Mouse (Mus musculus) heart, embryonic 13.5 days (tissue): ENCODE data around the gene Trabd2b. TPM values are rescaled to one million over a fixed set of nuclear protein-coding genes. Genes with fewer than 3 reads are reported as not detected.
A peak's percentile ranks its signal among the peaks of the same experiment; 100 is the strongest.

Experiments used
- ATAC-seq: fragments of 200-750 bp; cut with Nextera tagmentation; 2 replicates; pipeline ENCODE4 v1.8.0; 2017; ENCODE audit warnings: moderate TSS enrichment; ENCODE audit not compliant: insufficient number of reproducible peaks, low FRiP score, low TSS enrichment; ENCODE audit errors: extremely low read depth
- H3K27ac ChIP-seq: fragments of 300-500 bp; sonication (generic); replicated peaks from 2 replicates; pipeline ENCODE4 v1.5.1; 2015; ENCODE audit warnings: moderate library complexity, mild to moderate bottlenecking, inconsistent platforms
- H3K27me3 ChIP-seq: fragments of 300-500 bp; sonication (generic); replicated peaks from 2 replicates; pipeline ENCODE4 v1.6.1; 2015; ENCODE audit warnings: mild to moderate bottlenecking, inconsistent platforms
- H3K36me3 ChIP-seq: fragments of 300-500 bp; sonication (generic); 2 replicates; pipeline ENCODE4 v1.6.1; 2015; ENCODE audit warnings: mild to moderate bottlenecking, inconsistent platforms
- H3K4me1 ChIP-seq: fragments of 300-500 bp; sonication (generic); 2 replicates; pipeline ENCODE4 v1.6.1; 2015; ENCODE audit warnings: inconsistent platforms
- H3K4me2 ChIP-seq: fragments of 300-500 bp; sonication (generic); 2 replicates; pipeline ENCODE4 v1.6.1; 2015; ENCODE audit warnings: inconsistent platforms, mild to moderate bottlenecking, moderate library complexity
- H3K4me3 ChIP-seq: fragments of 300-500 bp; sonication (generic); 2 replicates; pipeline ENCODE4 v1.5.1; 2015; ENCODE audit warnings: moderate library complexity, mild to moderate bottlenecking, inconsistent platforms
- H3K9ac ChIP-seq: fragments of 300-500 bp; sonication (generic); 2 replicates; pipeline ENCODE4 v1.6.1; 2015; ENCODE audit warnings: inconsistent platforms, mild to moderate bottlenecking, moderate library complexity
- H3K9me3 ChIP-seq: fragments of 300-500 bp; sonication (generic); 2 replicates; pipeline ENCODE4 v1.6.1; 2016; ENCODE audit warnings: inconsistent platforms
- WGBS: fragments of 180-500 bp; shearing (Covaris S2); methylation state at CpG from one replicate; pipeline ENCODE4 v1.1.7; 2015; ENCODE audit warnings: mixed read lengths; 5-methylcytosine and 5-hydroxymethylcytosine counted together
- polyA plus RNA-seq: library from polyadenylated mRNA; unstranded; fragments of >200 nt; fragmentation: Nextera tagmentation; extraction: Ambion mirVana; gene quantifications from 2 replicates; pipeline ENCODE4 v1.2.1, GENCODE M21; 2015

Trabd2b gene
- polyA plus RNA-seq, 1 experiment from 2014 or later = 1.7 TPM

GRCm38 (mm10) chr4:114495688-114496426, 89.3 kb downstream of the Trabd2b start:
- no peak overlapping the region for H3K4me2 ChIP-seq
- H3K27ac ChIP-seq = no peak overlapping the region
- no peak for ATAC-seq

GRCm38 (mm10) chr4:114499650-114500049, 93.1 kb downstream of the Trabd2b start:
- no peak overlapping the region for H3K4me2 ChIP-seq
- H3K27me3 ChIP-seq = peaks cover 76% of the 10 kb centered on the region
- WGBS = 90% methylated on average over 1 of the region's 1 CpGs
- no peak overlapping the region for H3K9ac ChIP-seq
- H3K9me3 ChIP-seq = no peaks in the 10 kb centered on the region
- H3K27ac ChIP-seq = no peak overlapping the region
- H3K4me3 ChIP-seq = no peak overlapping the region
- peaks cover 25% of the 10 kb centered on the region for H3K4me1 ChIP-seq
- no peak for ATAC-seq
- no peaks in the 10 kb centered on the region for H3K36me3 ChIP-seq

More at GRCm38 (mm10) chr4:114495688-114496426, 89.3 kb downstream of the Trabd2b start:
- Histone ChIP-seq H3K36me3 (no peaks in the 10 kb centered on the region), H3K4me1 (peaks cover 16% of the 10 kb centered on the region), H3K9ac (no peak overlapping the region), H3K9me3 (no peaks in the 10 kb centered on the region), H3K4me3 (no peak overlapping the region), H3K27me3 (peaks cover 87% of the 10 kb centered on the region)
- WGBS = 56% methylated on average over 4 of the region's 4 CpGs

DNA sequence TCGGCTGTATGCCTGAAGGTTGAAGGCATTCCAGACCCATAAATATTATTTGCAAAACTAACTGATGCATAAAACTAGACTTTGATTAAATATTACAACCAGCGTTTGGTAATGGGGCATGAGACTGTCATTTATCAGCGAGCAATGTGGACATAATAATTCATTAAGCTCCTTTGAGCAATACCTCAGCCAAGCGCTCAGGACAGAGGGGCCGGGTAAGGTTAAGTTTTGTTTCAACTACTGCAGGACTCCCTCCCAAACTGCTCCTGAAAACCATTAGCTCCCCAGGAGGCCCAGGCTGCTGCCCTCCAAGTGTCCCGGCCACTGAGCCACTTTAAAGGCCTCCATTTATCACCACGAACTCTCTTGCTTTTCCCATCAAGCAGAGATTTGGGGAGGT, 93.8 kb downstream of the Trabd2b start:
- Histone ChIP-seq H3K36me3 (no peaks in the 10 kb centered on the region), H3K9ac (no peak overlapping the region), H3K27me3 (peaks cover 80% of the 10 kb centered on the region), H3K9me3 (no peaks in the 10 kb centered on the region), H3K4me1 (peaks cover 26% of the 10 kb centered on the region), H3K27ac (no peak overlapping the region), H3K4me2 (no peak overlapping the region), H3K4me3 (no peak overlapping the region)
- ATAC-seq = no peak
- WGBS = 59% methylated on average over 7 of the region's 7 CpGs

- H3K36me3 ChIP-seq = no peaks in the 10 kb centered on the region
- H3K9ac ChIP-seq = no peak overlapping the region
- peaks cover 21% of the 10 kb centered on the region for H3K4me1 ChIP-seq
- peaks cover 80% of the 10 kb centered on the region for H3K27me3 ChIP-seq
- no peak overlapping the region for H3K4me2 ChIP-seq
- WGBS = 45% methylated on average over 1 of the region's 1 CpGs
- ATAC-seq = peak; percentile 54
- 0 out of 2 replicates have a peak overlapping the region, but pooled peaks have one; percentile 9 for H3K27ac ChIP-seq
- no peaks in the 10 kb centered on the region for H3K9me3 ChIP-seq
- H3K4me3 ChIP-seq = no peak overlapping the region
These were observed 94.5 kb downstream of the Trabd2b start for GRCm38 (mm10) chr4:114501048-114501447.

- H3K27ac ChIP-seq = no peak overlapping the region
- H3K27me3 ChIP-seq = peaks cover 74% of the 10 kb centered on the region
- WGBS = 69% methylated on average over 4 of the region's 4 CpGs
- no peaks in the 10 kb centered on the region for H3K36me3 ChIP-seq
- no peak overlapping the region for H3K9ac ChIP-seq
- H3K9me3 ChIP-seq = no peaks in the 10 kb centered on the region
- peaks cover 21% of the 10 kb centered on the region for H3K4me1 ChIP-seq
- H3K4me3 ChIP-seq = no peak overlapping the region
- ATAC-seq = no peak
- H3K4me2 ChIP-seq = no peak overlapping the region
These were observed 95.1 kb downstream of the Trabd2b start for GRCm38 (mm10) chr4:114501611-114502010.

DNA sequence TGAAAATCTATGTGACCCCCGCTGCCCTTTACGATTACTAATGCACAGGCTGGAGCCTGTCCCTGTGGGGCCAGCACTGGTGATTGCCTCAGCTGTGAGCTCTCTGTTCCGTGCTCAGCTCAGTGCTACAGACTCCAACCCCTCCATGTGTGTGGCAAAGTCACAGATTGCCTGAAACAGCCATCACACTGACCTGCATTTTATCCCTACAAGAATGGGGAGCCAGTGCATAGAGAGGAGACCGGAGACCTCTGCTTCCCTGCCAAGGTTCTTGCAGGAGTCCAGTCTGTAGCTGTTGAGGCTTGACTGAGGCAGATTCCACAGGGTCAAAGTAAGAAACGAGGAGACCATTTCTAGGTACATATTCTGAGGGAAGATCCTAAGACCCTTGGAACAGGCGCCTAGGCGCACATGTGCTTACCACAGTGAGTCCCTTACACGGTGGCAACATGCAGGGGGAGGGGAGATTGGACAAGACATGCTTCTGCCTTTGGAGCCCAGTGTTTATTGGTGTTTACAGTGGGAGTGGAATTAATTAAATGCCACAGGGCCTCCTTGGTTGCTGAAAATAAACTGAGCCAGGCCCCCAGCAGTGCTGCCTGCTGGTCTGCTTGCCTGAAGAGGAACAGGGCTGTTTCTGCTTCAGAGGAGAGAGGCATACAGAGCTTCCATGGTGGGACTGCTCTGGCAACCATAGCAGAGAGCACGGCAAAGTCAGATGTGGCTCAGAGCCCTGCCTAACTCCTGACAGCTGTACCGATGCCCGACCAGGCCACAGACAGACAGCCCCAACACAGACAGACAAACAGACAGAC, 97.9 kb downstream of the Trabd2b start:
- H3K4me3 ChIP-seq = no peak overlapping the region
- ATAC-seq = no peak
- H3K9me3 ChIP-seq = no peaks in the 10 kb centered on the region
- no peak overlapping the region for H3K4me2 ChIP-seq
- H3K9ac ChIP-seq = no peak overlapping the region
- H3K27ac ChIP-seq = no peak overlapping the region
- peaks cover 23% of the 10 kb centered on the region for H3K4me1 ChIP-seq
- H3K36me3 ChIP-seq = no peaks in the 10 kb centered on the region
- peaks cover 55% of the 10 kb centered on the region for H3K27me3 ChIP-seq
- WGBS = 63% methylated on average over 11 of the region's 11 CpGs

- ATAC-seq = no peak
- peaks cover 8% of the 10 kb centered on the region; the same call in 1 of the 2 replicates for H3K4me1 ChIP-seq
- H3K27ac ChIP-seq = no peak overlapping the region
- no peaks in the 10 kb centered on the region for H3K9me3 ChIP-seq
- no peak overlapping the region for H3K4me3 ChIP-seq
- H3K36me3 ChIP-seq = no peaks in the 10 kb centered on the region
- H3K4me2 ChIP-seq = no peak overlapping the region
- peaks cover 55% of the 10 kb centered on the region for H3K27me3 ChIP-seq
- no peak overlapping the region for H3K9ac ChIP-seq
- WGBS = 76% methylated on average over 6 of the region's 6 CpGs
These were observed 103.1 kb downstream of the Trabd2b start for GRCm38 (mm10) chr4:114509601-114510000.

- Histone ChIP-seq H3K4me1 (peaks cover 26% of the 10 kb centered on the region), H3K9me3 (no peaks in the 10 kb centered on the region)
- WGBS = 58% methylated on average over 3 of the region's 3 CpGs
These were observed 105.1 kb downstream of the Trabd2b start for GRCm38 (mm10) chr4:114511649-114512048.

GRCm38 (mm10) chr4:114513149-114513548, 106.6 kb downstream of the Trabd2b start:
- Histone ChIP-seq H3K27me3 (peaks cover 46% of the 10 kb centered on the region), H3K9ac (no peak overlapping the region), H3K4me1 (peaks cover 30% of the 10 kb centered on the region), H3K27ac (no peak overlapping the region), H3K9me3 (no peaks in the 10 kb centered on the region), H3K4me3 (no peak overlapping the region), H3K4me2 (no peak overlapping the region), H3K36me3 (no peaks in the 10 kb centered on the region)
- no peak for ATAC-seq

More at GRCm38 (mm10) chr4:114511649-114512048, 105.1 kb downstream of the Trabd2b start:
- H3K9ac ChIP-seq = no peak overlapping the region
- no peak overlapping the region for H3K4me2 ChIP-seq
- peaks cover 44% of the 10 kb centered on the region for H3K27me3 ChIP-seq
- ATAC-seq = no peak
- H3K27ac ChIP-seq = no peak overlapping the region
- H3K4me3 ChIP-seq = no peak overlapping the region
- H3K36me3 ChIP-seq = no peaks in the 10 kb centered on the region

DNA sequence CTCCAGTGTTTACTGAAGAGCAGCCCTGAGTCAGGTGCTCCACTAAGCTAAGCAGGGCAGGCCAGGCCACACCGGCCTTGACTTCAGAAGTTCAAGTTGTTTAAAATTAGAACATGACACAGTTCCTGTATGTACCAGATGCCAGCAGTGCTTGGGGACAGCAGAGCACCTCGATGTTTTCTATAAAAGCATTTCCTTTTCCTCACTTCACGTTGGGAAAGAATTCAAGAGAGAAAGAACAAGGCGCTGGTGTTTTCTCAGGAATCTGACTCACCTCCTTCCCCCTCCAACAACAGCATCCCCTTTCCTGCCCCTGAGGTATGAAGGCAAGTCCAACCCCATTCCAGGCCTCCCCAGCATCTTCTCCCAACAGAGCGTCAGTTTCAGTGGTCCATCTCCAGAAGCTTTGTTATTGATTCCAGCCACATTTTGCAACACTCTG, 108.8 kb downstream of the Trabd2b start:
- H3K9ac ChIP-seq = 0 out of 2 replicates have a peak overlapping the region, but pooled peaks have one; percentile 6
- no peaks in the 10 kb centered on the region for H3K9me3 ChIP-seq
- H3K4me3 ChIP-seq = no peak overlapping the region
- 25% methylated on average over 5 of the region's 5 CpGs for WGBS
- no peak for ATAC-seq
- H3K27me3 ChIP-seq = peaks cover 48% of the 10 kb centered on the region
- peak overlapping the region; percentile 61 for H3K27ac ChIP-seq
- H3K36me3 ChIP-seq = no peaks in the 10 kb centered on the region
- peaks cover 28% of the 10 kb centered on the region for H3K4me1 ChIP-seq
- no peak overlapping the region for H3K4me2 ChIP-seq

- H3K27me3 ChIP-seq = peaks cover 40% of the 10 kb centered on the region
- no peak overlapping the region; the same call in 1 of the 2 replicates for H3K27ac ChIP-seq
- no peaks in the 10 kb centered on the region for H3K36me3 ChIP-seq
- no peak overlapping the region for H3K4me2 ChIP-seq
- no peak overlapping the region for H3K9ac ChIP-seq
- no peak overlapping the region for H3K4me3 ChIP-seq
- peaks cover 24% of the 10 kb centered on the region for H3K4me1 ChIP-seq
- WGBS = 47% methylated on average over 4 of the region's 4 CpGs
- H3K9me3 ChIP-seq = no peaks in the 10 kb centered on the region
- no peak for ATAC-seq
These were observed 110.1 kb downstream of the Trabd2b start for GRCm38 (mm10) chr4:114516651-114517050.
